In the genomic region with DNA sequence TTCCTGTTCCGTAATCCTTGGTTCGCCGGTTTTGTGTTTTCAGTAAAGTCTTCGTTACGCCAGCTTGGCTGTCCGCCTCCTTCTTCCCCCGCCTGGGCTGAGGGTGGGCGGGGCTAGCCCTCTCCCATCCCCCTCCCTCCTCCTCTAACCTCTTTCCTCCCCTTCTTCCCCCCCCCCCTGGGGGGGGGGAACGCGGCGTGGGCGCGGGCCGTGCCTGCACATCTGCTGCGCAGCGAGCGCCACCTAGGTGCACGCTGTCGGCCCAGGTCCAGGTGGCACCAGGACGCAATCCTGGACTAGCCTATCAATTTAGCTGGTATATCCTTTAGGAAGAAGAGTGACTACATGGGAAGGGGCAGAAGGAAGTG, we compare ENCODE assay signal across 1 mouse cellular context.
A peak's percentile ranks its signal among the peaks of the same experiment; 100 is the strongest.
TF ChIP-seq lines count a peak whose summit lies in the region.

No protein-coding gene starts in this region.

TF ChIP-seq in MEL, 35 proteins besides CTCF, POLR2A, EP300 and RAD21 (continued from another document):
- TF ChIP-seq USF1 (IDR thresholded peaks at IDR 0.05; ENCODE audit: low read depth, low read length) (0 out of 2 replicates have a peak, but pooled peaks have one; percentile 36), ZKSCAN1 (IDR thresholded peaks at IDR 0.05; ENCODE audit: low read depth, low read length) (no peak), GATA1 (IDR thresholded peaks at IDR 0.05; ENCODE audit: low read depth, low read length) (no peak), GABPA (IDR thresholded peaks at IDR 0.05; ENCODE audit: low read depth, low read length) (no peak), POLR2AphosphoS2 (IDR thresholded peaks at IDR 0.05; ENCODE audit: low read length) (no peak), NELFE (IDR thresholded peaks at IDR 0.05; ENCODE audit: low read depth, low read length) (no peak), MYC (IDR thresholded peaks at IDR 0.05; ENCODE audit: low read depth, low read length) (no peak), ZNF384 (IDR thresholded peaks at IDR 0.05; ENCODE audit: low read depth, low read length) (no peak), NRF1 (IDR thresholded peaks at IDR 0.05; ENCODE audit: insufficient read depth, low read depth, low read length, poor library complexity, severe bottlenecking) (peak; percentile 39; the same call in 1 of the 2 replicates), CHD1 (IDR thresholded peaks at IDR 0.05; ENCODE audit: low read depth, low read length) (no peak), E2F4 (IDR thresholded peaks at IDR 0.05; ENCODE audit: borderline replicate concordance, low read depth, low read length) (no peak), KAT2A (conservative IDR thresholded peaks at IDR 0.05; ENCODE audit: low read depth, low read length) (no peak), RCOR1 (IDR thresholded peaks at IDR 0.05; ENCODE audit: low read depth, low read length) (no peak), MAFK (IDR thresholded peaks at IDR 0.05; ENCODE audit: borderline replicate concordance, low read depth, low read length) (no peak), MAX (IDR thresholded peaks at IDR 0.05; ENCODE audit: low read length) (no peak), MAZ (IDR thresholded peaks at IDR 0.05; ENCODE audit: low read depth, low read length) (peak; percentile 100), HCFC1 (IDR thresholded peaks at IDR 0.05; ENCODE audit: low read depth, low read length) (peak; percentile 69; the same call in 1 of the 2 replicates), MEF2A (IDR thresholded peaks at IDR 0.05; ENCODE audit: extremely low read depth, insufficient replicate concordance, low read depth, low read length, poor library complexity, severe bottlenecking) (no peak), SMC3 (IDR thresholded peaks at IDR 0.05; ENCODE audit: low read depth, low read length) (peak; percentile 53), ELF1 (IDR thresholded peaks at IDR 0.05; ENCODE audit: low read depth, low read length) (peak; percentile 33; the same call in 1 of the 2 replicates), ETS1 (IDR thresholded peaks at IDR 0.05; ENCODE audit: low read depth, low read length) (peak; percentile 52; the same call in 1 of the 2 replicates), UBTF (IDR thresholded peaks at IDR 0.05; ENCODE audit: borderline replicate concordance, insufficient read depth, low read depth, low read length) (no peak), TCF12 (IDR thresholded peaks at IDR 0.05; ENCODE audit: low read depth, low read length) (peak; percentile 63), TBP (IDR thresholded peaks at IDR 0.05; ENCODE audit: low read depth, low read length) (peak; percentile 14; the same call in 1 of the 2 replicates), USF2 (IDR thresholded peaks at IDR 0.05; ENCODE audit: borderline replicate concordance in 1 of 2, insufficient read depth in 1 of 2, low read depth in 1 of 2, low read length in 2 of 2) (no peak), BHLHE40 (IDR thresholded peaks at IDR 0.05; ENCODE audit: borderline replicate concordance, low read depth, low read length) (peak; percentile 53; the same call in 1 of the 2 replicates), JUND (IDR thresholded peaks at IDR 0.05; ENCODE audit: low read depth, low read length) (no peak)
